Mouse (Mus musculus) G1E (cell line): Measurements from ENCODE around the gene Slc25a30. TPM values are rescaled to one million over a fixed set of nuclear protein-coding genes. Genes with fewer than 3 reads are reported as not detected.

Source experiments
- ATAC-seq: 2 replicates; pipeline ENCODE4 v1.8.0; 2016; ENCODE audit warnings: mild to moderate bottlenecking; ENCODE audit not compliant: insufficient number of reproducible peaks, poor library complexity, low FRiP score, severe bottlenecking; ENCODE audit errors: extremely low read depth
- DNase-seq: peaks from one replicate; pipeline ENCODE4 v3.0.0; 2012; ENCODE audit warnings: low spot score
- H3K27me3 ChIP-seq: 2 replicates; pipeline ENCODE4 v1.6.1; 2012; ENCODE audit warnings: mild to moderate bottlenecking, low read length, inconsistent platforms; ENCODE audit not compliant: insufficient read depth
- H3K36me3 ChIP-seq: replicated peaks from 2 replicates; pipeline ENCODE3; 2012; ENCODE audit warnings: mild to moderate bottlenecking, inconsistent platforms
- H3K4me1 ChIP-seq: 2 replicates; pipeline ENCODE4 v1.6.1; 2012; ENCODE audit warnings: low read depth, low read length, inconsistent platforms, mixed read lengths; ENCODE audit not compliant: insufficient read depth
- H3K4me3 ChIP-seq: 2 replicates; pipeline ENCODE4 v1.5.1; 2012; ENCODE audit warnings: low read depth, mild to moderate bottlenecking, inconsistent platforms, low read length, moderate library complexity, mixed read lengths
- H3K9me3 ChIP-seq: replicated peaks from 2 replicates; pipeline ENCODE4 v1.6.1; 2012; ENCODE audit warnings: inconsistent platforms
- CTCF ChIP-seq: IDR thresholded peaks from 2 replicates; pipeline ENCODE4 v1.5.1; 2012; ENCODE audit warnings: low read depth, low read length, inconsistent platforms, mixed read lengths
- GATA1 ChIP-seq: IDR thresholded peaks from 2 replicates; pipeline ENCODE4 v1.6.1; 2012; ENCODE audit warnings: borderline replicate concordance, low read length, inconsistent platforms, mixed read lengths
- GATA2 ChIP-seq: IDR thresholded peaks from 2 replicates; pipeline ENCODE4 v1.6.1; 2012; ENCODE audit warnings: low read depth, low read length, inconsistent platforms, borderline replicate concordance
- POLR2AphosphoS5 ChIP-seq: IDR thresholded peaks from 2 replicates; pipeline ENCODE4 v1.6.1; 2012; ENCODE audit warnings: low read depth, low read length, inconsistent platforms; ENCODE audit not compliant: insufficient replicate concordance
- TAL1 ChIP-seq: conservative IDR thresholded peaks from 2 replicates; pipeline ENCODE4 v1.6.1; 2012; ENCODE audit warnings: low read depth, low read length, inconsistent platforms, mixed read lengths
- polyA plus RNA-seq: library from polyadenylated mRNA; stranded (reverse); fragments of >175 nt; gene quantifications from 2 replicates; pipeline ENCODE4 v1.2.3, GENCODE M21; 2012
- total RNA-seq, 2 experiments: library from RNA; stranded (forward) in 1 of 2; stranded (reverse) in 1 of 2; fragments of 200-1000 nt in 1 of 2; fragments of >200 nt in 1 of 2; fragmentation: Nextera tagmentation in 1 of 2; gene quantifications; 2 replicates each; pipeline ENCODE4 v1.2.3; 2014 to 2017

Gene Slc25a30
- total and polyA plus RNA-seq, 3 experiments, result 20.5 to 54.7 (median 33.9) TPM

DNA sequence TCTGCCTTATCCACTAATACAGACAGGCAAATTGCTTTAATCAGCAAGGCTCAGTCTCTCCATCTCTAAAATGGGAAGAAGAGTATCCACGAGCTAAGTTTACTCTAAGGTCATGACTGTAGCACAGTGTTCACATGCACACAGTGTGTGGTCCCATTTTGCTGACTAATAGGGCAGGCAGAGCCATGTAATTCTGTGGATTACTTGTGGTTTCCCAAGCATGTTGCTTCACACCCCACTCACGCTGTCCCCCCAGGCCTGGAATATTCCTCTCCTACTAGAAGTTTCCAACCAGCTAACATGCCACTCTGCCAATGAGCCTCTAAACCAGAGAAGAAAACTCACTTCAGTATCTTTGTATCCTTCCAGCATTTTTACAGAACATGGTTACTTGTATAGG lies 31.7 kb upstream of the Slc25a30 start:
- Histone ChIP-seq H3K4me1 (no peaks in the 10 kb centered on the region; the same call in 1 of the 2 replicates), H3K4me3 (no peak overlapping the region), H3K36me3 (no peaks in the 10 kb centered on the region), H3K9me3 (no peaks in the 10 kb centered on the region), H3K27me3 (peaks cover 3% of the 10 kb centered on the region; the same call in 1 of the 2 replicates)
- DNase-seq, result no peak
- no peak for ATAC-seq
- TF ChIP-seq CTCF, result no peak
- no peak for TF ChIP-seq GATA1
- no peak for TF ChIP-seq TAL1
- no peak for TF ChIP-seq GATA2

DNA sequence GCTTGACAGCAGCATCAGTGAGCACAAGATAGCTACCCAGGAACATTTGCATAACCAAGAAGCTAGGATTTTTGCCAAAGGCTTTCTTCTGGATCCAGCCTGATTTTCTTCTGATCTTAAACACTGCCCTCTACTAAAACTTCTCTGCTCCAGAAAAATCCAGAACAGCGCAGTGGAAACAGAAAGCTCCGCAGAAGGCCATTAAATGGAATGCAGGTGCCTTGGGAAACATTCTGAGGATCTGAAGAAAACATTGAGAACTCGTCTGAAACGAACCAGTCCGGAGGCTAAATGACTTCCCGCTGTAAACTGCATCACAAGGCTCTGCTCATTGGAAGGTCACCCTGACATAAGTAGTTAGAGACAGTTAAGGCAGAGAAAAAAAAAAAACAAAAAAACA lies 23.1 kb upstream of the Slc25a30 start:
- H3K36me3 ChIP-seq, result no peaks in the 10 kb centered on the region
- ATAC-seq (no peak), DNase-seq (no peak)
- H3K4me1 ChIP-seq, result peaks cover 3% of the 10 kb centered on the region; the same call in 1 of the 2 replicates
- no peaks in the 10 kb centered on the region for H3K9me3 ChIP-seq
- peaks cover 17% of the 10 kb centered on the region; the same call in 1 of the 2 replicates for H3K27me3 ChIP-seq
- TF ChIP-seq GATA2 (no peak), TAL1 (no peak), POLR2AphosphoS5 (no peak), CTCF (no peak), GATA1 (no peak)
- no peak overlapping the region for H3K4me3 ChIP-seq

DNA sequence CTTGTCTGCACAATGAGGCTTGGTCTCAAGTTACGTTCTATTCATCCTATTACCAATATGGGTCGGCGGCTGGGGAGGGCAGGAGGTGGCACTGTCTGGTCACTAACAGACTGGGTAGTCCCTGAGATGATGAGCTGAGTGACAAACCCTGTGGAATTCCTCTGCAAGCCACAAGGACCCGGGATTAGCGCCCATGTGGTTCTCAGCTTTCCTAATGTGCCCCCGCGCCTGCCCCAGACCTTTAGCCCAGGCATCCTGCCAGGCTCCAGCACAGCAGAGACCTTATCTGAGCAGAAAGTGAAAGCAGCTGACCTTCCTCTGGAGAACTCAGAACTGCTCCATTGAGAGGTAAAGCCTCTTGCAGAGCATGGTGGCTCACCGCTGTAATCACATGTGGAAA lies 21.0 kb upstream of the Slc25a30 start:
- Histone ChIP-seq H3K9me3 (no peaks in the 10 kb centered on the region), H3K4me3 (no peak overlapping the region), H3K36me3 (no peaks in the 10 kb centered on the region), H3K4me1 (peaks cover 6% of the 10 kb centered on the region; the same call in 1 of the 2 replicates), H3K27me3 (peaks cover 17% of the 10 kb centered on the region; the same call in 1 of the 2 replicates)
- no peak for DNase-seq
- no peak for ATAC-seq
- TF ChIP-seq POLR2AphosphoS5 (no peak), CTCF (no peak), GATA1 (no peak), GATA2 (no peak), TAL1 (no peak)

DNA sequence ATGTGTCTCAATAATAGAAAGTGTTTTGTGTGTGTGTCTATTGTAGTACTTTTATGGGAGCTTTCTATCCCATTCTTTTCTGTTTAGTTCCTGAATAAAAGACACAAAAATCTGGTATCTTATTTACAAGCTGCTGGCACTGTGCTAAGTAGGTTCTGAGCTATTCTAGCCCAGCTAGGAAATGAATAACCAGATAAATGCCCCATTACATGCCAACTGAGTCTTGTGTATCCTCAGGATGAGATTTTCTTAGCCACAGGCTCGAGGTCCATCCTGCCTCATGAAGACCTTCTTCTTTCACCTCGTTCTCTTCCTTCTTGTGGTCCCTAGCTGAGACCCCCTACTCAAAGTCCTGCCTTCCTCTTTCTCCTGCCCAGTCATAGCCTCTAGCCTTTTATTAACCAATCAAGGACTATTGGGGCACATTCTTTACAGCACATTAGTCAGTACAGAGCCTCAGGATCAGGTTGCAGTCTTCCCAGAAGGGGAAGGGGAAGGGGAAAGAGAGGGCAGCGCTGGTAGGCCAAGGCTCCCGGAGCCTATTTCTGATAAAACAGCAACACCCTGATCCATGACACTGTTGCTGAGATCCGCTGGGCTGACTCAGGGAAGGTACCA lies 11.0 kb upstream of the Slc25a30 start:
- H3K36me3 ChIP-seq, result no peaks in the 10 kb centered on the region
- no peak for DNase-seq
- H3K4me1 ChIP-seq, result no peaks in the 10 kb centered on the region
- ATAC-seq, result no peak
- H3K9me3 ChIP-seq, result no peaks in the 10 kb centered on the region
- no peak for TF ChIP-seq GATA1
- TF ChIP-seq POLR2AphosphoS5, result no peak
- no peak for TF ChIP-seq TAL1
- no peak for TF ChIP-seq CTCF
- no peak for TF ChIP-seq GATA2
- H3K27me3 ChIP-seq, result peaks cover 16% of the 10 kb centered on the region
- no peak overlapping the region for H3K4me3 ChIP-seq

DNA sequence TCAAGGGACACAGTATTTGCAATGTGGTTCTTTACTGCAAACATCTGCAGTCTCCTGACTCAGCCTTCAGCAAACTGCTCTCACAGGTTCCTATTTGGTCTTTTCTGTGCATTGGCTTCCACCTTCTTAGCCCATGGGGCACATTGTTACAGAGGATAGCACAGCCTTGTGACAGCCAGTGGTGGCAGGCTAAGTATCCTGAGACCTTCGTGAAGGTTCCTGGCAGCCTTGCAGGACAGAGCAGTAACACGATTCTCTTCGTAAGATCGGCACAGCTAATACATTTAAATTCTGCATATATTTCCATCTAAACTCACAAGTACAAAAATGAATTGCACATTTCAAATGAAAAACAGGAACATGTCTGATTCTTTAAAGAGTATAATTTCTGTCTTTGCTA lies 9.1 kb upstream of the Slc25a30 start:
- H3K27me3 ChIP-seq, result peaks cover 18% of the 10 kb centered on the region
- H3K9me3 ChIP-seq, result no peaks in the 10 kb centered on the region
- no peak for ATAC-seq
- no peaks in the 10 kb centered on the region for H3K4me1 ChIP-seq
- DNase-seq, result no peak
- no peaks in the 10 kb centered on the region for H3K36me3 ChIP-seq
- H3K4me3 ChIP-seq, result no peak overlapping the region
- TF ChIP-seq CTCF (no peak), GATA2 (no peak), GATA1 (no peak)

DNA sequence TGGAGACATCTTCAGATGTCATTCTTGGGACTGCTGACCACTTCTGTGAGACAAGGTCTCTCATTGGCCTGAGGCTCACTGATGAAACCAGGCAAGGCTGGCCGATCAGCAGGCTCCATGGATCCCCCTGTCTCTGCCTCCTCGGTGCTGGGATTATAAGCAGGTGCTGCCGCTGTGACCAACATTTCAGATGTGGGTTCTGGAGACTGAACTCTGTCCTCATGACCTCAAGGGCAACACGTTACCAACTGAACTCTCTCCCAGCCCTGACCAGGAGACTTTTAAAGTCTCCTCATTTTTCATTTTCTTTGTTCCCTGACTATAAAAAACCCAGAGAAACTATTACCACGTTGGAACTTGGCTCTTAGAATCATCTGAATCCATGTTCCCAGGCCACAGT lies 7.9 kb upstream of the Slc25a30 start:
- no peak for ATAC-seq
- Histone ChIP-seq H3K36me3 (no peaks in the 10 kb centered on the region), H3K9me3 (no peaks in the 10 kb centered on the region)

More for the DNA sequence above, 7.9 kb upstream of the Slc25a30 start:
- peaks cover 3% of the 10 kb centered on the region for H3K4me1 ChIP-seq
- H3K4me3 ChIP-seq, result no peak overlapping the region
- TF ChIP-seq GATA2 (no peak), CTCF (no peak), POLR2AphosphoS5 (no peak), GATA1 (no peak), TAL1 (no peak)
- DNase-seq, result no peak
- peaks cover 18% of the 10 kb centered on the region for H3K27me3 ChIP-seq
